Mouse (Mus musculus): Measurements from ENCODE around the gene Gfi1.
A peak's percentile ranks its signal among the peaks of the same experiment; 100 is the strongest.

Gene Gfi1

DNA sequence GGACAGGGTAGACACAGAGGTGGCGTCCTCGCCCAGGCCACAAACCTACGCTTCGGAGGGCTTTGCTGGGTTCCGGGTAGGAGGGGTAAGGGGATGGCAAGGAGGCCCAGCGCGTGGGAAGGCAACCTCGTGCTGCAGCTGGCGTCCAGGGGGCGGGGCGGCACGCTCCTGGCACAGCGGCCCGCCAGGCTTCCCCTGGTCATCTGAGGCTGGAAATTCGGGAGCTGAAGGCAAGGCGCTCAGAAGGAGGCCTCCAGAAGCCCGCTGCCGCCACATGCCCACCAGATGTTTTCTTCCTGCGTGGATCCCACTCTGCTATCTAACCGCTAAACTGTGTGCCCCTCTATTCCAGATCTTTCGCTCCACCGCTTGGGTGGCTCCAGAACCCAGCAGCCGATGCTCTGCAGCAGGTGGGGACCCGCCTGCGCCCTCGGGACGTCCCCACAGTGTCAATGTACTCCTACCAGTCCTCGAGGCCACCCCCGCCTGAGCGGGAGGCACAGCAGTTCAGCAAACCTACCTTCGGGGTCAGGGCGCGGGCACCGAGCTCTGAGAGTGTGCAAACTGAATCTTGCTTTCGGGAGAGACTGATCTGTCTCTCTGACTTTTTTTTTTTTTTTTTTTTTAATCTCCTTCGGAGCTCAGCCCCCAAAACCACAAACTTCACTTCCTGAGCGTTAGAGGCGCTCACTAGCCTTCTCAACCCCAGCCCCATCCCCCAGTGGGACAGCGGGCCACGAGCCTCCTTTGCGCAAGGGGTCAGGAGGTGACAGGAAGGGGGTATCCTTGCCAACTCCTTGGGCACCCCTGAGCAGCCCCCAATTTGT, at the start of gene Gfi1:
Gfi1 (minus strand) TSS at position 602 of the 827 bp plus-strand sequence.
- peak; percentile 31 for DNase-seq (ENCODE audit: low read depth)

DNA sequence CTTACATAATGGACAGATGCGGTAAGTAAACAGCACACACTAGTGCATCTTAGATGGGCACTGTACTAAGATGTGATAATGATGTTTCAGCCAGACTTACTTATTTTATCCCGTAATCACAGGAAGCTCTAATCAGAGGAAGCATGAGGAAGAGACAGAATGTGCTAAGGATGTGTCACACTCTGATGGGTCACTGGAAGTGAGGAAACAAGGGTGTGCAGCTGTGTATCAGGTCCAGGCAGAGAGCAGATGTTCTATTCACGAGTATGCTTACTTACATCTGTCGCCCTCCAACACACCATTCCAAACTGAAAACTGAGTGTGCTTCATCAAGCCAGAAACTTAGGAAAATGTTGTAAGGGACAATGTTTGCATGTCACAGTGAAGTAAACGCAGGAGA, 46.2 kb upstream of the Gfi1 start:
- no peak for DNase-seq (ENCODE audit: low read depth)

DNA sequence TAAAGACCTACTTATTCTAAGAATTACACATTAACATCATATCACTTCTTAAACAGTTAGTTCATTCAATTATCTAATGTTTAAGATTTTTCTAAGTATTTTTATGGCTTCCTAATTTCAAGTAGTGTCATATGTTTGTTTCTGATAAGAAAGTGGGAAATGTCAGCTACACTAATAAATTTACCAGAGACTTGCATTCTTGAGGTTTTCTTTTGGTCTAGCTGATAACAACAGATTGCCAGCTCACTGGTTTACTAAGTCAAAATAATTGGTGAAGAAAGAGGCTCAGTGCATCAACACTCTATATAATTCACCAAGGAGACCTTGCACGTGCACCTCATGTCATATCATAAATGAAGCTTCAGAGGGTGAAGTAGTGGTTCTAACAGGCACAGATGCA, 42.4 kb upstream of the Gfi1 start:
- no peak for DNase-seq (ENCODE audit: low read depth)

DNA sequence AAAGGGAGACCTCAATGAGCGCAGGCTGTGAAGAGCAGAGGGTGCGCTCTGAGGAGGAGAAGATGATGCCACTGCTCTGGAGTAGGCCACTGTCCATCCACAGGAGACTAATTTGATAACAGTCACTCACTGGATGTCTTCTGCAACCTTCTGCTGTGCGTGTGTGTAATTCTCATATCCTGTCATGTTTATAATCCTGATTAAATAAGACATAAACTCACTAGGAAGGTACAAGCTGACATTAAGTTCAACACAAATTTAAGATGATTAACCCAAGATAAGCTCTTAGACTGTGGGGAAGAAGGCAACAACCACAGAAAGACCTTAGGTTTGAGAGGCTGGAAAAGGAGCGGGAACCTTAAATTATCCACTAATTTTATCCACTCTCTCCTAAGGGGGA, 40.1 kb upstream of the Gfi1 start:
- no peak for DNase-seq (ENCODE audit: low read depth)

DNA sequence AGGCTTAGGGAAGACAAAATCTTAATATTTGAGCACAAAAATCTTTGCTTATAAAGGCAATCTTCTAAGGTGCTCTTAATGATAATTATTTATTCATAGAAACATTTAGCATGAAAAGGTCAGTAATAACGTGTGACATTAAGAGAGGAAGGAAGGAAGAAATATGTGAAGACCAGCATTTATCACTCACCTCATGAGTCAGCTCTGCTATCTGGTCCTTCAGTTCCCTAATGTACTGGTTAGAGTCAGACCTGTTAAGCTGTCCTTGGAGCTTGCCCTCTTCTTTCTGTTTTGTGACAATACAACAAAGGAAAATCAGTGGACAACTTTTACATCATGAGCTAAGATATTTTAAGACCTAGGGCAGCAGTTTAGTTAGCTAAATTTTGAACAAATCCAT, 38.6 kb upstream of the Gfi1 start:
- no peak for DNase-seq (ENCODE audit: low read depth)

DNA sequence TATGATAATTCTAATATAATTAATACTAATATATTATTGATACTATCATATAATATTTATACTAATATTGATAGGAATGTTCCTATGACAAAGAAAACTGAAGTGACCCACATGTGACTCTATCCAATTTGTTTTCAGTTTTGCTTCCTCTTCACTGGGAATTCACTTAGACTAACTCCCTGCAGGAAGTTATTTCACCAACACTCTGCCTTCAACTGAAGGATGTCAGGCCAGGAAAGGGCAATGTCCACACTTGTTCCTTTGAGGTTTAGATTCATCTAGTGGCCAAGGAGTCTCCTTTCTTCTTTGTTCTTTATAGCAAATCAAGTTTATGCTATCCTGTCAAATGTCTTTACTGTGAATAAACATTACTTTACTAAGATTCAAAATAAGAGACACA, 37.8 kb upstream of the Gfi1 start:
- no peak for DNase-seq (ENCODE audit: low read depth)

DNA sequence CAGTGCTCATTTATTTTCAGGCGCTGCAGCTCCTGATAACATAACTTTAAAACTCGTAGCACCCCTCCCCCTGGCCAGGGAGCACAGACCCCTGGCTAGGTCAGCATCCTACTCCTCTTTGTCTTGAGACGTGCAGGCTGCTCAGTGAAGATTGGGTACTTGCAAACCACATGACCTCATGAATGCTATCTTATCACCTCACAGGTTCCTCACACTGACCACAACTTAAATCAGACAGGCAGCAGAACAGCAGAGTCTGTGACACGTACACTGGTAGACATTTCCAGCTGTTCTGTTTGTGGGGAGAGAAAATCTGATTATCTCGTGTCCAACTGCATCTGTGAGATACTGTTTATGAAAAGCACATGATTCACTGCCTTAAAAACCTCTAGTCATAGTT, 33.3 kb upstream of the Gfi1 start:
- peak; percentile 64 for DNase-seq (ENCODE audit: low read depth)

DNA sequence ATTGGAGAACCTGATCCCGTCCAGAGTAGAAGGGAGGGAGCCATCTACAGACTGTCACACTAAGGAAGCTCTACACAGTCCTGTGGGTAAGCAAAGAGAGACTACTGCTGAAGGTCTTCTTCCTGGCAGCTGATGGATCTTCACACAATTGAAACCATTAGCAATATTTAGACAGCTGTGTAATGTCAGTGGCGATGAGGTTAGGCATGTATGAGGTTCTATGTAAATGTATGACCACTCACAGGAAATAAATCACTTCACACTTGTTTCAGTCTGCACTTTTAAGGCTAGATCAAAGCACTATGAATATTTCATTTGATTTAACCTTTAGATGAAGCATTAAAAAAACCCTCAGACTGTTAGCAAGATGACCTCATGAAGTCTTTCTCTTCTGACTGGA, 30.2 kb upstream of the Gfi1 start:
- no peak for DNase-seq (ENCODE audit: low read depth)

DNA sequence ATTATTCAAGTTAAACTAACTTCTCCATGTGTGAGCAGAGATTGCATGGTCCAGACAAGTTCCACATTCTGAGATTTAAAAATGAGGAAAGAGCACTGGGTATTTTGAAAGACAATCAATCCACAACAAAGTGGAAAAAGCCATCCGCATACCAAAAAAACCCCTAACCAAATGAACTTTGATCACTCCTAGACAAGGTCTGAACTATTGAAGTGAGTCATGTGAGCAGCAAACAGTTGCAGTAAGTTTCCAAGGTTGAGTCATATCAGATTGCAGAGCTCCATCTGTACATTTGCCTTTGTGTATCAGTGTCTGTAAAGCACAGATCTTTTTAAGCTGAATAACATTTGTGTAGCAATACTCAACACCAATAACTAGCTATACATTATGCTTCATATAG, 28.9 kb upstream of the Gfi1 start:
- no peak for DNase-seq (ENCODE audit: low read depth)

DNA sequence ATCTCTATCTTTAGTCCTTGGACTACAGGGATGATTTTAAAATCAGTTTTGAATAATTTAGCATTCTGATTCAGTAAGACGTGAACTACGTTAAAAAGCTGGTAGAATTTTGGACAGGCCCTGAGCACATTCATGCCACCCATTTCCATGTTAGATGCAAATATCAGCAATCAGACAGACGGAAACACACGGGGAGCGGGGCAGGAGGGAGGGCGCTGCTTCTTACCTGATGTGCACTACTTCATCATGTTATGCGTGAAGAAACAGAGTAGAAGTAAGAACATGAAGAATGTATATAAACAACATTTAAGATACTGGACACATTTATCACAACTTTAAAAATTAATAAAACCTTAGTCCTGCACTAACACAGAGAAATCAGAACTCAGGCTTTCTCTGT, 27.8 kb upstream of the Gfi1 start:
- DNase-seq (ENCODE audit: low read depth): no peak

DNA sequence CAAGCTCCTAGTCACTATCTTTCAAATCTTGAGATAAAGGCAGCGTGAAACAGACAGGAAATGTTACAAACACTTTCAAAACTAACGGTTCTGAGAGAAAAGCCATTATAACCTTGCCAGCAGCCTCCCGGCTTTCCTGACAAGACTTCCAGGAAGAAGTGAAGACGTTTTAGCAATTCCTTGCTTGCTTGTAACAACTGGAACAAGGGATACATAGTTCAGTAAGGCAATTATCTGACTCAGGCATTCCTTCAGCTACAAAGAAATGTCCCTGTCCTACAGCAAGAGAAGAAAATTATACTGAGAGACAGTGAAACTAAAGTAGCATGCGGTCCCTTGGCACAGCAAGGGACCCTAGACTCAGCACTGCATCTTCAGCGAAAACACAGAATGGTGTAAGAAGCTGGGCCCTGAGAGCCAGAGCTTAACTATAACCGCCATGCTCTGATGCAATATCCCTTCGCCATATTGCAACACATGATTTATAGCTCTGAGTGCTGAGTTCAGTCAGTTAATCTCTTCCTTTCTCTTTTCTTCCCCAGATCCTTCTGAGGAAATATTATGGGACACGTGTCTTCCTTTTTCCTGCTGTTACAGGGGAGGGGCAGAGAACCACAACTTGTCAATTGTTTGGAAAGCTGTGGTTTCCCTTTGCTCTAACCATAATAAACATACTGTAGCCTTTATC, 23.5 kb upstream of the Gfi1 start:
- no peak for DNase-seq (ENCODE audit: low read depth)

DNA sequence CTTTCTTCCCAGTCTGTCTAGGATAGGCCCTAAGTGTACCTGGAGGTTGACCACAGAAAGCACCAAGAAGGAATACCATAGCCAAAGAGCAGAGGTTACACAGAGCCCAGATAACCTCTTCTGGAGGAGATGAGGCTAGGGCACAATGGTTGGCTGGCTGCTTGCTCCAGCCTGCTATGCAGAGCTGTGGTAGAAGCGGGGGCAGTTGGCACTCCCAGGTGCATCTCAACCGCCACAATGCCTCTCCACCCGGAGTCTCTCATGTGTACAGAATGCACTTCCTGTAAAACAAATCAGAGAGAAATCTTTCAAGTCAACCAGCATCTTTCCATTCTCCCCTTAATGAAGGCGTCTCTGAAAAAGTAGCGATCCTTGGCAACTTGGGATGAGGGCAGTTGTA, 13.2 kb upstream of the Gfi1 start:
- DNase-seq (ENCODE audit: low read depth): no peak

DNA sequence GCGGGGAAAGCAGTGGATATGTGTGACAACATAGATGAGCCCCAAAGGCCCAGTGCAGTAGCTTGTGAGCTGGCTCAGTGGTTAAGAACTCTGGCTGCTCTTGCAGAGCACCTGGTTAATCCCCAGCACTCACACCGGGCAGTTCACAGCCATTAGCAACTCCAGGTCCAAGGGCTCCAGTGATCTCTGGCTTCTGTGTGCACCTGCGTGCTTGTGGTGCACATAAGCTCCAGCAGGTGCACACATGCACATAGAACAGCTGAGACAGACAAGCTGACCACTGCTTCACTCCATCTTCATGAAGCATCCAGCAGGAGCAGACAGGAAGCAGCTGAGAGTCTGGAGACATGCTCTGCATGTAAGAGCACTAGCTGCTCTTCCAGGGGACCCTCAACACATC, 12.5 kb upstream of the Gfi1 start:
- DNase-seq (ENCODE audit: low read depth): no peak

DNA sequence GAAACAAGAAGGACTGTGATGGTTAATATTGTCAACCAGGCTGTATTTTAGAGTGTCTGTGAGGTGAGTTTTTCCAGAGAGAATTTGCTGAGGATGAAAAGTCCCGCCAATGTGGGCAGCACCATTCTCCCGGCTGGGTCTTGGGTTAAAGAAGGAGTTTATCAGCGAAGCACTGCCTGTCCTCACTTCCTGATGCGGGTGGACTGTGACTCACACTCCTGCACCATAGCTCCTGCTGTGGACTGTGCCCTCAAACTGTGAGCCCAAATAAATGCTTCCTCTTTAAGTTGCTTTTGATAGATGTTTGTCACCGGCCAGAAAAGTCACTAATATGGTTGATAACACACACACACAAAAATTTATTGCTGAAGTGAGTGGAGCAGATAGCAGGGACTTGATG, 10.3 kb upstream of the Gfi1 start:
- no peak for DNase-seq (ENCODE audit: low read depth)

DNA sequence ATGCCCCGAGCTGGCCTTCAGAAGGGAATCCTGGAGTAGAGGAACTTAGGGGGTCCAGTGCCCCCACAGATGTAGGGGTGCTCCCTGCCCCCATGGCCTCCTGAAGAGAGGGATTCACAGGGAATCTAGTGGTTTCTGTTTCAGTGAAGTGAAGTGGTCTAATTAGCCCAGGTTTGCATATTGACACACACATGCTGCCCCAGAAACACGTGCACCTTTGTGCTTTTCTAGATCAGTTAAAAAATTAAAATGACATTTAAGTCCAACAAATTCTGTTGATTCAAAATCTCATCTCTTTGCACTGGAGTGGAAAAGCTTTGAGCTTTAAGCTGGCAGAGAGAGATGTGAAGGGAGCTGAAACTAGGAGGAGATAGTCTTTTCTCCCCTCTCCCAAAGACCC, 6.0 kb upstream of the Gfi1 start:
- no peak for DNase-seq (ENCODE audit: low read depth)

DNA sequence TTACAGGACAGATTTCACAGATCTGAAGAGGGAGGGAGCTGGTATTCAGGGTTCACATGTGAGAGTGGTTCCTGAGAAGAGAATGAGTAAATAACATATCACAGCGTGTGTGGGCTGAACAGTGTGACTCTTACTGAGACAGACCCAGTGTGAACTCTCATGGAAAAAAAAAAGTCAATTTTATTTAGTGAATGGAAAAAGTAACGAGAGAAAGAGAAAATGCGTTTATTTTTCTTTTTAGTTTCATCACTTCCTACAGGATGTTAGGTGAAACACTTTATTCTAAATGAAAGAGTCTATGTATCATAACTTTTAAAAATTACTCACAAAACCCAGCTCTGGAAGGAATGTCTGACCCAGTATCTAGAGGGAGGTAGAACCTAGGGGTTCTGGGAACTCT, 5.6 kb upstream of the Gfi1 start:
- DNase-seq (ENCODE audit: low read depth): no peak

DNA sequence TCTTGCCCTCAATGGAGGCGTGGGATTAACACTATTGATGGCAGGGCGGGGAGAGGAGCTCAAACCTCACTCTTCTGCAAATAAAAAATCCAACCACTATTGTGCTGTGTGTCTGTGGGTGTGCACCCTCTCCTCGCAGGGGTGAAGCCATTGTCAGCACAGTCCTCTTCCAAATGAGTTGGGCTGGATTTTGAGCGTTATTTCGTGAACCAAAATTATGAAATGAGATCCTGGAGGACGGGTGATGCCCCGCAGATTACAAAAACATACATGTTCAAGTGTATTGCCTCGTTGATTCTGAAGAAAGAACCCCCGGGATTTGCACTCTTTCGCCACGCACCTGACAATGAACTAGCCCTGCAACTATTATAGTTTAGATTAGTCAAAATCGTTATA, 1.2 kb upstream of the Gfi1 start:
- no peak for DNase-seq (ENCODE audit: low read depth)

DNA sequence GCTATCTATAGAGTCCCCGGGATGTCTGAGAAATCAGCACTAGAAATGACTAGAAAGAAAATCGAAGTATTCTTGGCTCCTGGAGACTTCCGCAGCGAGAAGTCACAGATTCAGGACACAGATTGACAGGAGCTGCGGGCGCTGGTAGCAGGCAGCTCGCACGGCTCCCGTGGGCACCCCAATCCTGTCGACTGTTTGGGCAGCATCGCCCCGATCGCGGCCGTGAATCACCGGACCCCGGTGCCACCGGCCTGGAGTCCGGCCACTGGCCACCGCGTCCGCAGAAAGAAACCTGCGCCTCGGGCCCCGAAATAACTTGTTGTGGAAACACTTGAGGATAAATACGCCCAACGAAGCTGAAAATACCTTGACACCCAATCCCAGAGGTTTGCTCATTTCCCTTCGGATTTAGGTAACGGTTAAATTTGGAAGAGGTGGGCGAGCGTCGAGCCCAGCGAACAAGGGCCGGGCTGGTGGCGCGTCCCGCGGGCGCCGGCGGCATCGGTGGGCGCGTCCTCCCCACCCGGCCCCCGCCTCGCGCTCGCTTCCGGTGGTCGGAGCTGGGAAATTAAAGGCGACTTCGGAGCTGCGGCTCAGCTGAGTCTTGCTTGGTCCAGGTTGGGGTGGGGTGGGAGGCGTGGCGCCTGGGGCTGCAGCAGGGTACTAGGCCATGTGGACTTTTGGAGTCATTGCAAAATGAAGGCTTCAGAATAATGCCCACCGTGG, 608 bp upstream of the Gfi1 start:
- no peak for DNase-seq (ENCODE audit: low read depth)

DNA sequence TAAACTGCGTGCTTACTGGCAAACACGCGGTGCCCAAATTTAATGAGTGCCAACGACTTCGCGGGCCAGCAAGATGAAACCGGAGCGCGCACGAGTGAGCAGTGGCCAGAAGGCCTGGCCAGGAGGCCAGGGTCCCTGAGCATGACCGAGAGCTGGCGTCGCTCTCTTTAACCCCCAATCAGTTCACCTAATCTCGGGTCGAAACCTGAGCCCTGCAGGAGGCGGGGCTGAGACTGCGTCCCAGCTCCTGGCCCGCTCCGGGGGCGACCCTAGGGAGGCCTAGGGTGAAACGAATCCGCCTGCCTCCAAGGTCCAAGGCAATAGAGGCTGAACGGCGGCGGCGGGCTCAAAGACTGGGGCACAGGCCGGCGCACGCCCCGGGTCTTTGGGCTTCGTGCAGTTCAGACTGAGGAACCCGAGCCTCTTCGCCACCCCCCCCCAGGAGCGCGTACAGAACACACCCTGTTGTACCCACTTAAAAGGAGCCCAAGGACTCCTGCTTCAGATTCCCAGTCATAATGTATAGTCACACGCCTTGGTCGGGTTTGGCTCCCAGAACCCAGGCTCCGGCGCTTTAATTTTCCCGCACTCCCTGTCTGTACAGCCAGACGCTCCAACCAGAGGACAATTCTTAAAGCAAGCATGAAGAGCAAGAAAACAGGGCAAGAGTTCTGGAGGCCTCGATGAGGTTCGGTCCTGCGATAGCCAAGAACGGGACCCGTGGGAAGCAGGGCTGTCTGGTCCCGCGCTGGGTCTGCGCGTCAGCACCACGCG, 988 bp downstream of the Gfi1 start:
- no peak for DNase-seq (ENCODE audit: low read depth)

DNA sequence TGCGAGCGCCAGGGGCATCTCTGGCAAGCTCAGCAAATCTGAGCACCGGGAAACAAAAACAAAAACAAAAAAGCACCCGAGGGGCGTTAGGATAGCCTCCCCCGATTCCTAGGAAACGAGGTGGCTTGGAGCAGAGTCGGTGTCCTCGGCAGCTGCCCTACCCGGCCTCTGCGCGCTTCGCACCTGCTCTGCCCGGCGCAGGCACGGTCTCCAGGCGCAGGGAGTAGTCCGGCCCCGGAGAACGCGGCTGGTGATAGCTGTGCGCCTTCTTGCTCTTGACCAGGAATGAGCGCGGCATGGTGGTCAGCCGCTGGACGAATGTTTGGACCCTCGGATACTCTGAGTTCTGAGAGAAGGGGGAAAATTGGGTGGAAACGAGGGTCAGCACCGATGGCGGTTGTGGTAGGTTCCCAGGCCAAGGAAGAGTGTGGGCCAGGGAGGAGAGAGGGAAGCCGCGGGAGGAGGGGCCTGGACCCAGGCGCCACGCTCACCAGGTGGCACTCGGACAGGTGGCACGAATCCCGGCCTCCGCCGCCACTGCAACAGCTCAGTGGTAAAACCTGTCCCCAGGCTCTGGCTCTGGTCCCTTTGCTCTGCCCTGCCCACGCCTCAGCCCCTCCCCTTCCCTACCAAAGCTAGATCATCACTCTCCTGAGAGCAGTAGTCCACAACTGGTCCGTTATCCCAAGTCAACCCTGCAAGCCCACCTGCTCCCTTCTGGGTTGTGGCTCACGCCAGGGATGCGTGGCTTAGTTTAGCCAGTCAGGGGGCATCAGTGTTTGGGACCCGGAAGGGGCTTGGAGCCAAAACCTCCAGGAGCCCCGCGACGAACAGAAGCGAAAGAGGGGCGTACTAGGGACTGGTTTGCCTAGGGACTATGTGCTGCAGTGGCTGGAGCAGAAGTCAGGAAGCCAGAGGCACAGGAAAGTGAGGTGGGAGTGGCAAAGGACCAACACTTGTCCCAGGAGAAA, 2.0 kb downstream of the Gfi1 start:
- DNase-seq (ENCODE audit: low read depth): no peak

Measured in c-Kit-positive CD71-negative TER-119-negative erythroid progenitor cells, embryonic 14.5 days (primary cell).